ENCODE assay signal across 8 mouse cellular contexts in genomic region chr10:60753261-60753660, GRCm38 (mm10). TPM values are rescaled to one million over a fixed set of nuclear protein-coding genes. Genes with fewer than 3 reads are reported as not detected.
DNase-seq lines count a peak whose midpoint lies in the region; ATAC-seq lines count a peak whose summit lies in the region.

No protein-coding gene starts in this region.

- DNase-seq in thymus, postnatal 14 days, result peak; percentile 63
- no peak for DNase-seq in right cerebral cortex, postnatal 4 days
- DNase-seq in frontal cortex, postnatal 25 days (ENCODE audit: low spot score in 2 of 2), result no peak
- DNase-seq in cerebellum, postnatal 36 days, result no peak

- H3K4me1 ChIP-seq in midbrain, embryonic 12.5 days, result peaks cover 8% of the 10 kb centered on the region; the same call in 1 of the 2 replicates
- H3K4me1 ChIP-seq in midbrain, embryonic 16.5 days (ENCODE audit: control insufficient read depth, insufficient read depth, low read length), result peaks cover 11% of the 10 kb centered on the region
- peaks cover 7 to 8% of the 10 kb centered on the region in 2 experiments; a peak in 2 of 4 replicates for H3K4me1 ChIP-seq in heart, embryonic 14.5 days (ENCODE audit: control insufficient read depth in 2 of 2, insufficient read depth in 2 of 2, low read length in 2 of 2)
- H3K4me1 ChIP-seq in liver, embryonic 15.5 days (replicated peaks), result peaks cover 19% of the 10 kb centered on the region

- no peak for ATAC-seq in midbrain, embryonic 12.5 days (ENCODE audit: low FRiP score, low read depth)
- no peak; the same call in 1 of the 2 replicates for ATAC-seq in midbrain, embryonic 16.5 days
- ATAC-seq in heart, embryonic 14.5 days (ENCODE audit: insufficient number of reproducible peaks, insufficient read depth, low FRiP score, low read depth), result no peak
- no peak for ATAC-seq in liver, embryonic 15.5 days (ENCODE audit: insufficient read depth)

- H3K27me3 ChIP-seq in midbrain, embryonic 12.5 days, result 0 out of 2 replicates have a peak, but pooled peaks cover under 1% of the 10 kb centered on the region
- no peaks in the 10 kb centered on the region for H3K27me3 ChIP-seq in midbrain, embryonic 16.5 days (ENCODE audit: control insufficient read depth, insufficient read depth, low read depth, low read length)
- H3K27me3 ChIP-seq in heart, embryonic 14.5 days (ENCODE audit: control insufficient read depth, insufficient read depth, low read length), result no peaks in the 10 kb centered on the region
- H3K27me3 ChIP-seq in liver, embryonic 15.5 days, result no peaks in the 10 kb centered on the region

- no peaks in the 10 kb centered on the region for H3K36me3 ChIP-seq in midbrain, embryonic 12.5 days
- no peaks in the 10 kb centered on the region for H3K36me3 ChIP-seq in midbrain, embryonic 16.5 days (ENCODE audit: control insufficient read depth, insufficient read depth, low read length)
- peaks cover 16% of the 10 kb centered on the region; the same call in 1 of the 2 replicates for H3K36me3 ChIP-seq in heart, embryonic 14.5 days (ENCODE audit: control insufficient read depth, insufficient read depth, low read length)
- no peaks in the 10 kb centered on the region for H3K36me3 ChIP-seq in liver, embryonic 15.5 days (replicated peaks)

- H3K4me2 ChIP-seq in midbrain, embryonic 12.5 days (replicated peaks), result peak overlapping the region; percentile 82
- no peak overlapping the region for H3K4me2 ChIP-seq in midbrain, embryonic 16.5 days (ENCODE audit: low read length)
- peak overlapping the region; percentile 76 for H3K4me2 ChIP-seq in heart, embryonic 14.5 days (ENCODE audit: low read length)
- H3K4me2 ChIP-seq in liver, embryonic 15.5 days, result peak overlapping the region; percentile 83

- no peak overlapping the region for H3K27ac ChIP-seq in midbrain, embryonic 12.5 days (replicated peaks)
- no peak overlapping the region for H3K27ac ChIP-seq in midbrain, embryonic 16.5 days (ENCODE audit: low read length)
- no peak overlapping the region for H3K27ac ChIP-seq in heart, embryonic 14.5 days (replicated peaks in 1 of 2; ENCODE audit: control insufficient read depth in 1 of 2, insufficient read depth in 1 of 2, low read depth in 2 of 2, low read length in 2 of 2)
- no peak overlapping the region for H3K27ac ChIP-seq in liver, embryonic 15.5 days (replicated peaks)

- peak overlapping the region; percentile 31; the same call in 1 of the 2 replicates for H3K9ac ChIP-seq in midbrain, embryonic 12.5 days (replicated peaks)
- no peak overlapping the region for H3K9ac ChIP-seq in midbrain, embryonic 16.5 days (ENCODE audit: low read depth, low read length)
- H3K9ac ChIP-seq in heart, embryonic 14.5 days (ENCODE audit: low read length), result peak overlapping the region; percentile 86
- no peak overlapping the region for H3K9ac ChIP-seq in liver, embryonic 15.5 days

- no peak overlapping the region for H3K4me3 ChIP-seq in midbrain, embryonic 12.5 days
- H3K4me3 ChIP-seq in midbrain, embryonic 16.5 days (ENCODE audit: low read depth, low read length), result no peak overlapping the region
- H3K4me3 ChIP-seq in heart, embryonic 14.5 days (ENCODE audit: control insufficient read depth in 1 of 2, insufficient read depth in 1 of 2, low read depth in 1 of 2, low read length in 2 of 2), result peak overlapping the region in 1 of 2 experiments; percentile 60; a peak in 1 of 4 replicates
- H3K4me3 ChIP-seq in liver, embryonic 15.5 days (replicated peaks), result no peak overlapping the region

- H3K9me3 ChIP-seq in midbrain, embryonic 12.5 days, result no peaks in the 10 kb centered on the region
- H3K9me3 ChIP-seq in midbrain, embryonic 16.5 days (replicated peaks; ENCODE audit: control insufficient read depth, low read length, poor library complexity, severe bottlenecking), result no peaks in the 10 kb centered on the region; the same call in 1 of the 2 replicates
- H3K9me3 ChIP-seq in heart, embryonic 14.5 days (ENCODE audit: control insufficient read depth, low read length), result 0 out of 2 replicates have a peak, but pooled peaks cover 3% of the 10 kb centered on the region
- no peaks in the 10 kb centered on the region for H3K9me3 ChIP-seq in liver, embryonic 15.5 days (replicated peaks)

- WGBS in midbrain, embryonic 12.5 days, result 73% methylated on average over 9 of the region's 9 CpGs
- 74% methylated on average over 9 of the region's 9 CpGs for WGBS in midbrain, embryonic 16.5 days
- WGBS in heart, embryonic 14.5 days, result 73% methylated on average over 9 of the region's 9 CpGs
- 72% methylated on average over 9 of the region's 9 CpGs for WGBS in liver, embryonic 15.5 days (ENCODE audit: insufficient replicate concordance)

RNA-seq across cellular contexts. Expression of gene Slc29a3, which starts 0.7 kb away (rescaled TPM):
- polyA plus RNA-seq in midbrain, embryonic 12.5 days (2016; fragmentation: Nextera tagmentation; extraction: Ambion mirVana), result 12.0 TPM in 2 replicates
- polyA plus RNA-seq in midbrain, embryonic 16.5 days (2015; fragmentation: Nextera tagmentation; extraction: Ambion mirVana), result 9.8 and 10.3 TPM in 2 replicates
- polyA plus RNA-seq in heart, embryonic 14.5 days (2014; fragmentation: Nextera tagmentation; extraction: Ambion mirVana), result 4.4 and 4.5 TPM in 2 replicates
- 3.7 and 3.9 TPM in 2 replicates for polyA plus RNA-seq in liver, embryonic 15.5 days (2015; fragmentation: Nextera tagmentation; extraction: Ambion mirVana)

RNA-seq across cellular contexts. Expression of gene Cdh23, which starts 57.0 kb away (rescaled TPM):
- 1.2 and 2.1 TPM in 2 replicates for polyA plus RNA-seq in midbrain, embryonic 12.5 days (2016; fragmentation: Nextera tagmentation; extraction: Ambion mirVana)
- polyA plus RNA-seq in midbrain, embryonic 16.5 days (2015; fragmentation: Nextera tagmentation; extraction: Ambion mirVana), result 4.7 and 7.7 TPM in 2 replicates
- polyA plus RNA-seq in heart, embryonic 14.5 days (2014; fragmentation: Nextera tagmentation; extraction: Ambion mirVana), result 0.31 and 0.32 TPM in 2 replicates
- 0.25 and 0.45 TPM in 2 replicates for polyA plus RNA-seq in liver, embryonic 15.5 days (2015; fragmentation: Nextera tagmentation; extraction: Ambion mirVana)

Comparison
In these comparisons a context has a peak if more than half of its experiments do, and no peak if none do; other contexts are left out.
1. H3K9ac ChIP-seq: peak in midbrain, embryonic 12.5 days (single experiment) and heart, embryonic 14.5 days (single experiment); none in midbrain, embryonic 16.5 days (single experiment) and liver, embryonic 15.5 days (single experiment).